Mouse (Mus musculus): Measurements from ENCODE around the gene Nap1l5.
A peak's percentile ranks its signal among the peaks of the same experiment; 100 is the strongest.

Gene Nap1l5

DNA sequence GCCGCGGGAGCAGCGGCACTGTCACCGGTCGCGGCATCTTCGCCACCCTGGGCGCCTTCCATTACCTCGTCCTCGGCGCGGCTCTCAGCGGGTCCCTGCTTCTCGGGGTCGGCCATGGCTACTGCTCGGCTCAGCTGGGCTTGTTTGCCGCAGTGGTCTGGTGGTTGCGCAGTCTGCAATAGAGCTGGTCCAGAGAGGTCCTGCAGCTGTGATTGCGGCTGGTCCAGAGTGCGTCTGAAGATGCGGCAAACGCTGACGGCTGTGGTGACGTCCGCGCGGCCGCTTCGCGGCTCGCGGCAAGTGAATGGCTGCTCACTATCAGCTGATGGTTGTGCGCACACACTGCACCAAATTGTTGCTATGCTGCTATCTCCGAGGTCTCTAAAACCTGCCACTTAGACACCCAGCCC, at the start of gene Nap1l5:
Nap1l5 (minus strand) TSS at position 225 of the 410 bp plus-strand sequence.
- peak; percentile 20 for DNase-seq (ENCODE audit: extremely low read depth, insufficient read length, low spot score)

- no peak for DNase-seq (ENCODE audit: extremely low read depth, insufficient read length, low spot score)
Measured at GRCm38 (mm10) chr6:58951128-58951992, 44.5 kb upstream of the Nap1l5 start.

GRCm38 (mm10) chr6:58950410-58950809, 43.5 kb upstream of the Nap1l5 start:
- no peak for DNase-seq (ENCODE audit: extremely low read depth, insufficient read length, low spot score)

DNA sequence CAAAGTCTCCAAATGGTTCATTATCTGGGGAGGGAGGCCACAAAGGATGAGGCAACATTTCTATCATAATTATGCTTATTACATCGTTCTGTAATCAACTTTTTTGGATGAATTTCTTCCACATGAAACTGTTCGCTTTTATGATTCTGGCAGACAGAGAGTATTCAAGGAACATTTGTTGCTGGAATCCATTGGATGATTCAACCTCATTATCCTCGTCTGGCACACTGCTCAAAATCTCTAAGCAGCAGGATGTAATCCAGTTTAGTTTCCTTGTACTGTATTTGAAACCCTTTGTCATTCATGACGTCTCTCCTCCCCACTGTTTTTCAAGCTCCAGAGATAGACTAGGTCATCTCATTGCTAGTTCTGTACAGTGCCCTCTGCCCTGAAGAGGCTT, 40.0 kb upstream of the Nap1l5 start:
- DNase-seq (ENCODE audit: extremely low read depth, insufficient read length, low spot score): no peak

GRCm38 (mm10) chr6:58946246-58946645, 39.4 kb upstream of the Nap1l5 start:
- DNase-seq (ENCODE audit: extremely low read depth, insufficient read length, low spot score): no peak

GRCm38 (mm10) chr6:58943958-58944357, 37.1 kb upstream of the Nap1l5 start:
- no peak for DNase-seq (ENCODE audit: extremely low read depth, insufficient read length, low spot score)

DNA sequence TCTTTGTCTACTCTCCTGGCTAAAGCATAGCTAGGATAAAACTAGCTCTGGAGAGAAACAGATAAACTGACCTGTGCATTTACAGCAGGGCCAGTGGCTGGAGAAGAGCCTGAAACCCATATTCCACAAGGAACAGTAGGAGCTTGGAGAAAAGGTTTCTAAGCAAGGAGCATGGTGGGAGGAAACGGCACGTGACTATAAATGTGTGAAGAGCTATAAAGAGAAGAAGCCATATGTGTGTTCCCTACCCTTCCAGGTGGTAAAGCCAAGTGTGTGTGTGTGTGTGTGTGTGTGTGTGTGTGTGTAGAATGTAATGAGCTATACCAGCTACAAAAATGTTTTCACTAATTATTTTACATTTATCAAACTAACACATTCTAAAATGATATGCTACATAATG, 35.4 kb upstream of the Nap1l5 start:
- DNase-seq (ENCODE audit: extremely low read depth, insufficient read length, low spot score): no peak

DNA sequence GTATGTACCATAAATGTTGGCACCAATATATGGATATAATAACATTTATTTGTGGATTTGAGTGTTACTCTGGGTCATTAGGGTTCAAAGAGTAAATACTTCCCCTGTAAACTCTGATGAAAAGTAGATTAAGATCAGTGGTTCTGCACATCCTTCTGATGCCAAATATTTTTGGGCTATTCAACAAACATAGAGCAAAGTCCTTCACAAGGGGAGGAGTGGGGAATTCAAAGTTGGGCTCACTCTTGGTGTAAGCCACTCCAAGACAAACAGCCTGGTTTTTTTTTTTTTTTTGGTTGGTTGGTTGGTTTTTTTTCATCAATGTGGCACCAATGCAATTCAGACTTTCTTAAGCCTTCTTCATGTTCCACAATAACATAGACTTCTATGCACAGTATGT, 30.9 kb upstream of the Nap1l5 start:
- no peak for DNase-seq (ENCODE audit: extremely low read depth, insufficient read length, low spot score)

GRCm38 (mm10) chr6:58934144-58934543, 27.3 kb upstream of the Nap1l5 start:
- no peak for DNase-seq (ENCODE audit: extremely low read depth, insufficient read length, low spot score)

- DNase-seq (ENCODE audit: extremely low read depth, insufficient read length, low spot score): no peak
Measured at GRCm38 (mm10) chr6:58933189-58933913, 26.5 kb upstream of the Nap1l5 start.

- no peak for DNase-seq (ENCODE audit: extremely low read depth, insufficient read length, low spot score)
Measured at GRCm38 (mm10) chr6:58932515-58933188, 25.8 kb upstream of the Nap1l5 start.

GRCm38 (mm10) chr6:58931149-58931548, 24.3 kb upstream of the Nap1l5 start:
- DNase-seq (ENCODE audit: extremely low read depth, insufficient read length, low spot score): no peak

DNA sequence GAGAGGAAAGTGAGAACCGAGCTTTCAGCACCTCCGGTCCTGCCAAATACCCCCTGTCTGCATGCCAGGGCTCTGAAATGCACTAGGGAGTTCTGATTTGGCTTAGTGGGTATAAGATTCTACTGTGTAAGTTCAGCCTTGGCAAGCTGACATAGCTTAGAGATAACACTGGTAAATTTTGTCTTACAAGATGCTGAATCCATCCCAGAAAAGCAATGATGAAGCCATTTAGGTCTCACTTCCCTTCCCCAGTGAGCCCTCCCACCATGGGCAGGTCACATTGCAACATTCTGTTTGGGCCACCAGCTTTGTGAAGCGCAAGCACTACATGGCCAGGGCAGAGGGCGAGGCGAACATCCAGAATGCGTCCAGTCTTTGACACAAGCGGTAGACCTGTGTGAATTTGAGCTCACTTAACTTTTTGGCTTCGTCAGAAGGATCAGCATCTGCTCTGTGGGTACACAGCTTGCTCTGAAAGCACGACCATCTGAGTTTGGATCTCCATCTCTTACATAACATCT, 23.1 kb upstream of the Nap1l5 start:
- DNase-seq (ENCODE audit: extremely low read depth, insufficient read length, low spot score): no peak

- no peak for DNase-seq (ENCODE audit: extremely low read depth, insufficient read length, low spot score)
Measured at GRCm38 (mm10) chr6:58927881-58928280, 21.0 kb upstream of the Nap1l5 start.

DNA sequence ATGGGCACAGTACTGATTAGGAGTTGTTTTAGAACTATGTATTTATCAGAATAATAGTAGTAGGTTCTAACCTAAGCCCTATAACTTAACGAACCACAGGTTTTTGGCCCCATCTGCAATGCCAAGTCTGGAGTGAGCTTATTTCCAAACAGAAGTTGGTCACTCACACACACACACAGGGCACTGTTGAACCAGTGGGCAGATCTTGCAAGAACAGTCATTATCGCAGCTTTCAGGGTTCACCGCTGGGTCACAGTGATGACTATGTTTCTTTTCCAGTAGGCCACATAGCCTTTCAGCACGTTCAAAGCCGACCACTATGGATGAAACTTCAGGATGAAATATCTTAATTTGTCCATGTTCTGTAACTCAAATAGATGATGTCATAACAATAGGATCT, 15.6 kb upstream of the Nap1l5 start:
- DNase-seq (ENCODE audit: extremely low read depth, insufficient read length, low spot score): no peak

GRCm38 (mm10) chr6:58921623-58922022, 14.7 kb upstream of the Nap1l5 start:
- DNase-seq (ENCODE audit: extremely low read depth, insufficient read length, low spot score): no peak

DNA sequence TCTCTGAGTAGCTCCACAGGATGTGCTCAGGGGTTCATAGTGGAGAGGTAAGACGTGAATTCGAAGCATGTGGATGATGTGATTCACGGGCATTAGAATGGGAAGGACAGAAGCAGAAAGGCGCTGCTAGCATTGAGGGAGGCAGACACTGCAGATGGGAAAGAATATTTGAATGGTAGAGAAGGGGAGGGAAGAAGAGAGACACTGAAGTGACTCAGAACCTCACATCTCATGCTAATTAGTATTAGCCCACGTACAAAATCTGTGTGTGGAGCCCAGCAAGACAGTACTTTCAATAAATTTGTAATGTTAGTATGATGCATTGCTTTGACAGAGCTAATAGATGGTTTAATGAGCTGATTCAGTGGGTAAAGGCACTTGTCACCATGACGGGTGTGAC, 13.9 kb upstream of the Nap1l5 start:
- DNase-seq (ENCODE audit: extremely low read depth, insufficient read length, low spot score): no peak

DNA sequence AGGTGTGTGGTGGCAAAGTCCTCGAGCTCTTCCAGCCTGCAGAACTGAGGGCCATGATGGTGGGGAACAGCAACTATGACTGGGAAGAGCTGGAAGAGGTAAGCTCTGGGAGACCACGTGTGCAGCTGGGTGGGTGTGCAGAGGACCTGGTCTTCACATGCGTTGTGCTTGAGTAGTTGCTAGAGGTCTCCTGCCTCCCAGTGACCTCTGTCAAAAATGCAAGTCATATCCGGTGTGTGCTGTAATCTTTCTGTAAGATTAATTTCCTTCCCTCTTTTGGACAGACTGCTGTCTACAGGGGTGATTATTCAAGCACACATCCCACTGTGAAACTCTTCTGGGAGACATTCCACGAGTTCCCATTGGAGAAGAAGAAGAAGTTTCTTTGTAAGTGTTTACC, 9.6 kb upstream of the Nap1l5 start:
- no peak for DNase-seq (ENCODE audit: extremely low read depth, insufficient read length, low spot score)

- no peak for DNase-seq (ENCODE audit: extremely low read depth, insufficient read length, low spot score)
Measured at GRCm38 (mm10) chr6:58913971-58914370, 7.1 kb upstream of the Nap1l5 start.

- DNase-seq (ENCODE audit: extremely low read depth, insufficient read length, low spot score): no peak
Measured at GRCm38 (mm10) chr6:58913551-58913950, 6.7 kb upstream of the Nap1l5 start.

DNA sequence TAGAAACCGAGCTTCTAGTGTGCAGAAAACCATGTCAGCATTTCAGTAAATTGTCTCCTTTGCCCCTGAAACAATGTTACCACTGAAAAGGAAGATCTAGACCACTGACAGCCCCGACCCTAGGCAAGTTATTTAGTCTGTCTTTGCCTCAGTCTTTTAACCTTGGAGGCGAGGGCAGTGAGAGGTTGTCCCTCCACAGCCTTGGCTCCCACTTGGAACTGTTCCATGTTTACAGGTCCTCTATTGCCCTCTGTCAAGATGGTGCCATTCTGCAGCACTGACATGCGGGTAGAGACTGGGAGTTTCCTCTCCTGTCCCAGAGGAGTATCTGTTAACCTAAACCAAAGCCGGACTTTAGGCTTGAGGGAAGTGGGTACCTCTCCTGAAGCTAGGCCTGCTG, 6.0 kb upstream of the Nap1l5 start:
- DNase-seq (ENCODE audit: extremely low read depth, insufficient read length, low spot score): no peak

Measured in 3134 (cell line).